Mouse (Mus musculus) heart, postnatal 10 days (tissue): ENCODE results near the gene Abhd8. TPM values are rescaled to one million over a fixed set of nuclear protein-coding genes. Genes with fewer than 3 reads are reported as not detected.

Source experiments
- total RNA-seq, 2 experiments: library from RNA; stranded (reverse); gene quantifications; 2 replicates each; pipeline ENCODE4 v1.2.3; 2021

The Abhd8 gene
- total RNA-seq, 2 experiments from 2014 or later, result 31.7 to 34.6 TPM

Other genes with a start within 250 kb of the Abhd8 start
- 10 to 100 TPM; 41.0 to 43.5 TPM for gene Myo9b, start 190.9 kb downstream of the Abhd8 start, total RNA-seq
- gene Haus8, start 190.7 kb downstream of the Abhd8 start, total RNA-seq, result 10 to 100 TPM; 38.9 to 52.7 TPM
- 100 to 1,000 TPM; 110 to 116 TPM for gene Use1, start 96.8 kb downstream of the Abhd8 start, total RNA-seq
- 10 to 100 TPM; 10.8 to 11.3 TPM for gene Ocel1, start 92.4 kb downstream of the Abhd8 start, total RNA-seq
- 10 to 100 TPM; 57.8 to 60.1 TPM for gene Nr2f6, start 81.7 kb downstream of the Abhd8 start, total RNA-seq
- 10 to 100 TPM; 38.0 to 42.7 TPM for gene Ushbp1, start 67.9 kb downstream of the Abhd8 start, total RNA-seq
- 10 to 100 TPM; 65.1 to 65.7 TPM for gene Babam1, start 66.8 kb downstream of the Abhd8 start, total RNA-seq
- gene Ankle1, start 57.6 kb downstream of the Abhd8 start, total RNA-seq, result 1 to 10 TPM; 2.8 to 3.4 TPM
- 100 to 1,000 TPM; 103 to 116 TPM for gene Mrpl34, start 1.3 kb upstream of the Abhd8 start, total RNA-seq
- 10 to 100 TPM; 37.8 to 39.1 TPM for gene Dda1, start 5.5 kb upstream of the Abhd8 start, total RNA-seq
- gene Ano8, start 22.3 kb upstream of the Abhd8 start, total RNA-seq, result 10 to 100 TPM; 14.6 to 15.3 TPM
- gene Gtpbp3, start 24.4 kb upstream of the Abhd8 start, total RNA-seq, result 10 to 100 TPM; 19.7 to 22.1 TPM
- gene Plvap, start 48.1 kb upstream of the Abhd8 start, total RNA-seq, result 10 to 100 TPM; 21.8 to 22.0 TPM
- under 1 TPM in 1 of 2 experiments, not detected in 1; 0.17 TPM for gene Ccdc194, start 62.1 kb upstream of the Abhd8 start, total RNA-seq
- 10 to 100 TPM; 13.0 to 13.5 TPM for gene Bst2, start 73.8 kb upstream of the Abhd8 start, total RNA-seq
- gene Mvb12a, start 79.3 kb upstream of the Abhd8 start, total RNA-seq, result 10 to 100 TPM; 30.2 to 32.5 TPM
- gene Tmem221, start 95.2 kb upstream of the Abhd8 start, total RNA-seq, result under 1 TPM in 1 of 2 experiments, not detected in 1; 0.27 TPM
- gene Nxnl1, start 102.9 kb upstream of the Abhd8 start, total RNA-seq, result under 1 TPM in 1 of 2 experiments, not detected in 1; 0.12 TPM
- 100 to 1,000 TPM; 118 to 120 TPM for gene Slc27a1, start 105.2 kb upstream of the Abhd8 start, total RNA-seq
- 10 to 100 TPM; 78.8 to 87.3 TPM for gene Pgls, start 128.5 kb upstream of the Abhd8 start, total RNA-seq
- 1 to 10 TPM in 1 of 2 experiments, under 1 TPM in 1; 0.81 to 1.3 TPM for gene Fam129c, start 134.0 kb upstream of the Abhd8 start, total RNA-seq
- 10 to 100 TPM; 46.3 to 54.9 TPM for gene Colgalt1, start 147.3 kb upstream of the Abhd8 start, total RNA-seq
- gene Unc13a, start 208.1 kb upstream of the Abhd8 start, total RNA-seq, result 1 to 10 TPM; 1.1 to 1.5 TPM
- gene Jak3, start 212.6 kb upstream of the Abhd8 start, total RNA-seq, result 10 to 100 TPM; 14.3 to 15.0 TPM
- 1 to 10 TPM; 5.1 to 5.4 TPM for gene Insl3, start 225.6 kb upstream of the Abhd8 start, total RNA-seq
- gene B3gnt3, start 238.1 kb upstream of the Abhd8 start, total RNA-seq, result 10 to 100 TPM; 12.0 to 12.2 TPM